Mouse (Mus musculus): ENCODE measurements at regions not wholly inside any gene's neighbourhood (a gene's known extent, or its start where the extent isn't known, plus 50 kb on each side); places are given as distances from the start of the nearest gene placed in this dataset.

DNA sequence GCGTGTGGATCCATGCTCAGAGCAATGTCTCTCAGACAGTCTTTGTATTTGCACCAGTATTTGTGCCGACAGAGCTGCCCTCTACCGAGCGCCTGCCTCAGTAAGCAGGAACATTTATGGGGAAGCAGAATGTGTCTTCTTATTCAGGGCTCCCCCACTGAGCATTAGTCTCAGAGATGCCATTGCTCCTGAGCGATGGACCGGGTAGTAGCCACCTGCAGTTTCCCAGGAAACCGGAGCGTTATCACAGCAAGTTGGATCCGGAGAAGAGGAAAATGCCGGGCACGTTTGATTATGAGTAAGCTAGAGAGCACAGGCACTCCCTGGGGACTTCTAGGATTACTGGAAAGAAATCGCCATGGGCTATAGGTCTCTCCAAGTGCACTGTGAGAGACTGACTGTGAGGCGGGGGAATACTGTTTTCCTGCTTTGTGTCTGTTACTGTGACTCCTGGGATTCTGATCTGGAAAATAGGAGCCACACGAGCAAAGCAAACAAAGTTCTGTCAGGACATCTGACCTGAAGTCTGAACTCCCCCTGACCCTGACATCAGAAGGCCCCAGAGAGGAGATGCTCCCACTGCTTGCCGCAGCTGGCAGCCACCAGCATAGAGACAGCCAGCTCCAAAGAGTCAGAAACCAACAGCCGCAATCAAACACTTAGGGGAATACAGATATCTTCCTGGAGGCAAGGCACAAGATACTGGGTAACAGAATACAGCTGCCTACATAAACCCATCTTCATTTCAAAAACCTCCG lies 160.9 kb downstream of the Rbm26 start:
- TF ChIP-seq ZC3H11A (IDR thresholded peaks at IDR 0.05; ENCODE audit: borderline replicate concordance, low read depth, low read length) = no peak
- TF ChIP-seq HCFC1 (IDR thresholded peaks at IDR 0.05; ENCODE audit: borderline replicate concordance, insufficient read depth, low read length) = no peak
- no peak for TF ChIP-seq ZNF384 (IDR thresholded peaks at IDR 0.05; ENCODE audit: low read depth, low read length)
- no peak for TF ChIP-seq MAFK (IDR thresholded peaks at IDR 0.05; ENCODE audit: insufficient read depth, low read depth, low read length)
